Mouse (Mus musculus) heart, postnatal 36 days (tissue): Measurements from ENCODE around the gene Ifi35. TPM values are rescaled to one million over a fixed set of nuclear protein-coding genes. Genes with fewer than 3 reads are reported as not detected.

Experiments
- microRNA-seq, 2 experiments: library from miRNA; unstranded; fragments of <30 nt; microRNA quantifications; one replicate each; pipeline ENCODE4 v1.2.0; 2021; ENCODE audit warnings: borderline number of aligned reads in 2 of 2
- total RNA-seq, 2 experiments: library from RNA; stranded (reverse); gene quantifications; 2 replicates each; pipeline ENCODE4 v1.2.3; 2021

Gene Ifi35
- total RNA-seq, 2 experiments from 2014 or later: 13.3 to 15.6 TPM

Small RNA genes lying within 50 kb of the gene (microRNA-seq; reads per million reads assigned to microRNA genes)
- gene Mir6929: 4.3 to 8.7 reads per million in 2 experiments

Other genes starting within 250 kb of the Ifi35 start
- 10 to 100 TPM; 34.8 to 36.7 TPM for gene Ezh1, start 221.9 kb upstream of the Ifi35 start, total RNA-seq
- 100 to 1,000 TPM in 1 of 2 experiments, 10 to 100 TPM in 1; 88.9 to 132 TPM for gene Ramp2, start 202.4 kb upstream of the Ifi35 start, total RNA-seq
- 10 to 100 TPM; 84.6 to 95.8 TPM for gene Vps25, start 194.7 kb upstream of the Ifi35 start, total RNA-seq
- gene Wnk4, start 187.8 kb upstream of the Ifi35 start, total RNA-seq: 10 to 100 TPM; 18.5 to 19.8 TPM
- under 1 TPM; 0.11 to 0.35 TPM for gene Cntd1, start 169.4 kb upstream of the Ifi35 start, total RNA-seq
- 10 to 100 TPM; 90.1 to 92.7 TPM for gene Coa3, start 169.3 kb upstream of the Ifi35 start, total RNA-seq
- gene Becn1, start 146.1 kb upstream of the Ifi35 start, total RNA-seq: 10 to 100 TPM; 88.6 to 98.7 TPM
- 10 to 100 TPM; 73.9 to 85.2 TPM for gene Psme3, start 132.2 kb upstream of the Ifi35 start, total RNA-seq
- gene Aoc2, start 123.3 kb upstream of the Ifi35 start, total RNA-seq: 1 to 10 TPM; 1.8 to 2.2 TPM
- gene Aoc3, start 117.8 kb upstream of the Ifi35 start, total RNA-seq: 10 to 100 TPM; 13.5 to 16.7 TPM
- not detected for gene G6pc, start 80.8 kb upstream of the Ifi35 start, total RNA-seq
- gene Aarsd1, start 30.8 kb upstream of the Ifi35 start, total RNA-seq: 10 to 100 TPM; 18.6 to 22.8 TPM
- 10 to 100 TPM in 1 of 2 experiments, 1 to 10 TPM in 1; 8.0 to 10.3 TPM for gene Gm27029, start 23.6 kb upstream of the Ifi35 start, total RNA-seq
- gene Rundc1, start 23.3 kb upstream of the Ifi35 start, total RNA-seq: 10 to 100 TPM; 12.2 to 12.4 TPM
- 10 to 100 TPM; 50.6 to 66.9 TPM for gene Ptges3l, start 23.1 kb upstream of the Ifi35 start, total RNA-seq
- 10 to 100 TPM; 48.2 to 52.4 TPM for gene Rpl27, start 6.1 kb upstream of the Ifi35 start, total RNA-seq
- 1 to 10 TPM; 5.6 to 6.2 TPM for gene Rnd2, start 16.6 kb downstream of the Ifi35 start, total RNA-seq
- 10 to 100 TPM; 22.0 to 24.9 TPM for gene Vat1, start 17.8 kb downstream of the Ifi35 start, total RNA-seq
- gene Brca1, start 103.5 kb downstream of the Ifi35 start, total RNA-seq: under 1 TPM; 0.31 to 0.51 TPM
- gene Nbr1, start 103.7 kb downstream of the Ifi35 start, total RNA-seq: 10 to 100 TPM; 94.3 to 99.5 TPM
- gene Tmem106a, start 133.8 kb downstream of the Ifi35 start, total RNA-seq: 1 to 10 TPM; 3.6 to 4.7 TPM
- not detected for gene Gm11634, start 150.8 kb downstream of the Ifi35 start, total RNA-seq
- 10 to 100 TPM; 41.6 to 47.3 TPM for gene Rdm1, start 178.8 kb downstream of the Ifi35 start, total RNA-seq
- 10 to 100 TPM; 23.4 to 23.5 TPM for gene Arl4d, start 217.1 kb downstream of the Ifi35 start, total RNA-seq